Mouse (Mus musculus) megakaryocyte-erythroid progenitor cell, adult 5 weeks (primary cell): ENCODE measurements around the gene Gm17027. TPM values are rescaled to one million over a fixed set of nuclear protein-coding genes. Genes with fewer than 3 reads are reported as not detected.

ENCODE experiments used
- polyA plus RNA-seq: library from polyadenylated mRNA; stranded (reverse); fragments of >175 nt; gene quantifications from 2 replicates; pipeline ENCODE4 v1.2.3, GENCODE M21; 2012

Gene Gm17027
- not detected in 2 replicates for polyA plus RNA-seq

GRCm38 (mm10) chr14:42162522-42162921, at the start of gene Gm17027:
Gene Gm17027 (minus strand): TSS chr14:42162622.

GRCm38 (mm10) chr14:42190691-42191090, 28.3 kb upstream of the Gm17027 start, which contains the start of gene Gm3573:
Gene Gm3573 (minus strand): TSS chr14:42190791.

DNA sequence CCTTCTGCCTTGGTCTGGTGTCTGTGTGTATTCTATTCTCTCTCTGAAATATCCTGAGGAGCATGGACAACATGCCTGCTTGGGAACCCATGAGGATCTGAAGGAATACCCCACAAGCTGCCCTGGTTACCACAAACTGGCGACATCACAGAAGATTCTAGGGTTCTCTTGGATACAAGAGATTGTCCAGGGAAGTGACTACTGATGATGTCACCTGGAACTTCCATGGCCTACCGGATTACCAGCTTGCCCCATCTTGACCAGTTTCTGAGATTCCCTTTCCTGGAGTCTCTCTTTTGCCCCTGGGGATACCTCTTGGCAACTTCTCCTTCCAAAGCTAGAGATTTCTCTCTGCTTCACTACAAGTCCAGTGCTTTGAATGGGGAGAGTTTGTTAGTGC, 45.2 kb downstream of the Gm17027 start, which contains the start of gene Gm7951:
Gene Gm7951, minus strand, starts transcription at position 101 of the 400 bp plus-strand sequence.

Other genes with a start within 250 kb of the Gm17027 start
- gene 1700049E17Rik1, start 237.7 kb downstream of the Gm17027 start, polyA plus RNA-seq = not detected in 2 replicates
- not detected in 2 replicates for gene 1700024B05Rik, start 218.6 kb downstream of the Gm17027 start, polyA plus RNA-seq
- gene Gm6401, start 194.7 kb downstream of the Gm17027 start, polyA plus RNA-seq = not detected in 2 replicates
- gene Gm3543, start 179.3 kb downstream of the Gm17027 start, polyA plus RNA-seq = not detected in 2 replicates
- not detected in 2 replicates for gene Gm7951, start 45.3 kb downstream of the Gm17027 start, polyA plus RNA-seq
- not detected in 2 replicates for gene Gm3573, start 28.2 kb upstream of the Gm17027 start, polyA plus RNA-seq
- not detected in 2 replicates for gene Gm17026, start 97.4 kb upstream of the Gm17027 start, polyA plus RNA-seq
- gene Gm9611, start 134.7 kb upstream of the Gm17027 start, polyA plus RNA-seq = not detected in 2 replicates
- gene Gm7995, start 147.6 kb upstream of the Gm17027 start, polyA plus RNA-seq = not detected in 2 replicates